8 mouse cellular contexts compared by ENCODE assay signal in the genomic region with DNA sequence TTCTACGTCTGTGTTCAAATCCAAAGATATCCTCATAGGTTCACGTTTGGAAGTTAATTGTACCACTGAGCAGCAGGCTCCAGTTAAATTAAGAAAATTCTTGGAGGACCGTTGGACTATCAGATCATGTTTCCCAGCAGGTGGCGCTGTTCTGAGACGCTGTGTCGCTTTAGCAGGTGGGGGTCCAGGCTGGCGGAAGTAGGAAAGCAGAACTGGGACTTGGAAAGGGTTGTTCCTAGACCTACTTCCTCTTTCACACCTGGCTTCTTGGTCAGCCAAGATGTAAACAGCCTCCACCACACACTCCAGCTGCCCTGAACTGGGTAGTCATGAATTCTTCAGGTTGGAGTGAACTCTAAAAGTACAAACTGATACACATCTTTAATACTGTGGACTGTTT.
DNase-seq lines count a peak whose midpoint lies in the region; ATAC-seq and TF ChIP-seq lines count a peak whose summit lies in the region.

No protein-coding gene starts in this region.

- DNase-seq in gastrocnemius, postnatal 10 days, result peak; percentile 43
- DNase-seq in gastrocnemius, adult 8-10 months (ENCODE audit: low spot score in 2 of 2), result no peak
- peak; percentile 55 for DNase-seq in 416B (ENCODE audit: low read depth)
- peak; percentile 50 for DNase-seq in T-cell, adult 2 months (ENCODE audit: low spot score)
- DNase-seq in liver, postnatal 0 days, result peak; percentile 64
- DNase-seq in stomach, postnatal 0 days (ENCODE audit: low spot score), result no peak
- no peak for DNase-seq in ovary, postnatal 10 days (ENCODE audit: low spot score)
- no peak for DNase-seq in left cerebral cortex, postnatal 25 days (ENCODE audit: low spot score in 2 of 2)

- no peak overlapping the region for H3K4me3 ChIP-seq in liver, postnatal 0 days (ENCODE audit: low read depth, low read length)
- H3K4me3 ChIP-seq in stomach, postnatal 0 days (ENCODE audit: low read depth, low read length), result no peak overlapping the region

- TF ChIP-seq EP300 in liver, postnatal 0 days (IDR thresholded peaks at IDR 0.05; ENCODE audit: low read depth), result 0 out of 2 replicates have a peak, but pooled peaks have one; percentile 58
- TF ChIP-seq EP300 in stomach, postnatal 0 days (optimal IDR thresholded peaks at IDR 0.05), result no peak

- H3K9me3 ChIP-seq in liver, postnatal 0 days (ENCODE audit: low read length), result no peaks in the 10 kb centered on the region
- H3K9me3 ChIP-seq in stomach, postnatal 0 days (ENCODE audit: control insufficient read depth, low read length), result no peaks in the 10 kb centered on the region

- WGBS in liver, postnatal 0 days (ENCODE audit: insufficient replicate concordance), result 44% methylated on average over 7 of the region's 7 CpGs
- WGBS in stomach, postnatal 0 days, result 60% methylated on average over 7 of the region's 7 CpGs

- H3K27me3 ChIP-seq in liver, postnatal 0 days (ENCODE audit: insufficient read depth, low read length), result no peaks in the 10 kb centered on the region
- no peaks in the 10 kb centered on the region for H3K27me3 ChIP-seq in stomach, postnatal 0 days (ENCODE audit: control insufficient read depth, insufficient read depth, low read length)

- intact Hi-C loops in left cerebral cortex, postnatal 25 days (cut with DNase I), result no loop called here

- ATAC-seq in liver, postnatal 0 days, result peak; percentile 59
- ATAC-seq in stomach, postnatal 0 days (ENCODE audit: low FRiP score, low TSS enrichment), result no peak

- H3K4me1 ChIP-seq in liver, postnatal 0 days (ENCODE audit: insufficient read depth), result no peaks in the 10 kb centered on the region
- no peaks in the 10 kb centered on the region for H3K4me1 ChIP-seq in stomach, postnatal 0 days (replicated peaks; ENCODE audit: control insufficient read depth, insufficient read depth)

- peak overlapping the region; percentile 37; the same call in 1 of the 2 replicates for H3K27ac ChIP-seq in liver, postnatal 0 days (ENCODE audit: low read depth)
- no peak overlapping the region for H3K27ac ChIP-seq in stomach, postnatal 0 days (replicated peaks)

- H3K36me3 ChIP-seq in liver, postnatal 0 days (replicated peaks; ENCODE audit: insufficient read depth, low read length), result no peaks in the 10 kb centered on the region
- H3K36me3 ChIP-seq in stomach, postnatal 0 days (ENCODE audit: control insufficient read depth, insufficient read depth, low read length), result no peaks in the 10 kb centered on the region

- H3K4me2 ChIP-seq in liver, postnatal 0 days (ENCODE audit: low read depth, low read length), result no peak overlapping the region
- no peak overlapping the region for H3K4me2 ChIP-seq in stomach, postnatal 0 days (replicated peaks; ENCODE audit: low read depth)

- H3K9ac ChIP-seq in liver, postnatal 0 days (replicated peaks), result no peak overlapping the region
- H3K9ac ChIP-seq in stomach, postnatal 0 days (ENCODE audit: low read length), result no peak overlapping the region

- TF ChIP-seq CTCF in liver, postnatal 0 days (IDR thresholded peaks at IDR 0.05; ENCODE audit: low read depth), result peak; percentile 60
- TF ChIP-seq CTCF in stomach, postnatal 0 days (IDR thresholded peaks at IDR 0.05; ENCODE audit: low read depth), result peak; percentile 56

Comparison
In these comparisons a context has a peak if more than half of its experiments do, and no peak if none do; other contexts are left out.
1. DNase-seq: peak in gastrocnemius, postnatal 10 days (single experiment), 416B (single experiment), T-cell, adult 2 months (single experiment) and liver, postnatal 0 days (single experiment); none in gastrocnemius, adult 8-10 months (0 of 2), stomach, postnatal 0 days (single experiment), ovary, postnatal 10 days (single experiment) and left cerebral cortex, postnatal 25 days (0 of 2).